Mouse (Mus musculus): ENCODE data around the gene Gtpbp1. TPM values are rescaled to one million over a fixed set of nuclear protein-coding genes. Genes with fewer than 3 reads are reported as not detected.
A peak's percentile ranks its signal among the peaks of the same experiment; 100 is the strongest.

Gene Gtpbp1
- polyA plus RNA-seq, 1 experiment from 2014 or later: 25.3 TPM

DNA sequence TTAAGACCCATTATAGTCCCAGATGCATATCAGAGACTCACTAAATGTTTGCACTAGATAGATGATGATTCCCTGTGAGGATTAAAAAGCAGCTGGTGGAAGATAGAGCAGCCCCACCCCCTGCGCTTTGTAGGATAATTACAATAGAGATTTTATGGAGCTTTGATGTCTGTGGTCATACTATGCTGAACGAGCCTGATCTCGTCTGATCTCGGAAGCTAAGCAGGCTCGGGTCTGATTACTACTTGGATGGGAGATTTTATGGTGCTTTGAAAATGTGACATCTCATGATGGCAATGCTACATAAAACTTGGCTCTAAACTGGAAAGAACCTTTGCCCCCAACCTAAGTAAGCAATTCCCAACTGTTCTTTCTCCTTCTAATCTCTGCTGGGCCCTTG, 1.7 kb downstream of the Gtpbp1 start:
- Histone ChIP-seq H3K4me3 (ENCODE audit: control insufficient read depth in 1 of 2, insufficient read depth in 1 of 2, low read depth in 1 of 2, low read length in 2 of 2) (no peak overlapping the region), H3K9ac (ENCODE audit: low read length) (no peak overlapping the region), H3K4me1 (ENCODE audit: control insufficient read depth in 2 of 2, insufficient read depth in 2 of 2, low read length in 2 of 2) (peaks cover 9 to 18% of the 10 kb centered on the region in 2 experiments), H3K36me3 (ENCODE audit: control insufficient read depth, insufficient read depth, low read length) (peaks cover 10% of the 10 kb centered on the region), H3K27ac (replicated peaks in 1 of 2; ENCODE audit: control insufficient read depth in 1 of 2, insufficient read depth in 1 of 2, low read depth in 2 of 2, low read length in 2 of 2) (no peak overlapping the region), H3K27me3 (ENCODE audit: control insufficient read depth, insufficient read depth, low read length) (no peaks in the 10 kb centered on the region), H3K9me3 (ENCODE audit: control insufficient read depth, low read length) (no peaks in the 10 kb centered on the region), H3K4me2 (ENCODE audit: low read length) (peak overlapping the region; percentile 99)
- no peak for ATAC-seq (ENCODE audit: insufficient number of reproducible peaks, insufficient read depth, low FRiP score, low read depth)
- WGBS: 86% methylated on average over 5 of the region's 5 CpGs

DNA sequence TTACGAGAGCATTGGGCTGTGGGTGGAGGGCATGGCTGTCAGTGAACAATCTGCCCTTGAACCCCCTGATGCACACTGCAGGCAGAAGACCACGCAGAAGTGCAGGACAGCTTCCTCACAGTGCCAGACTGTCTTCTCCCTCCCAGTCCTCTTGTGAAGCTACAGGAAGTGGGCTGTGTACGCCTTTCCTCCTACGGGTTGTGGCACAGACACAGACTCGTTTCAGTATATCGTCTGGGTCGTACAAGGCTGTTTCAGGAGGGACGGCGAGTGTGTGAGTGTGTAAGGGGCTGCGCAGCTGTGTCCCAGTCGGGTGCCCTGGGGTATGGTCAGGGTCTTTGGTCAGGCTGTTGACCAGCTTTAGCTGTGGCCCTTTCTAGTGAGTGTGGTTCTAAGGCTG, 3.1 kb downstream of the Gtpbp1 start:
- Histone ChIP-seq H3K9me3 (ENCODE audit: control insufficient read depth, low read length) (no peaks in the 10 kb centered on the region), H3K4me3 (ENCODE audit: control insufficient read depth in 1 of 2, insufficient read depth in 1 of 2, low read depth in 1 of 2, low read length in 2 of 2) (no peak overlapping the region), H3K4me1 (ENCODE audit: control insufficient read depth in 2 of 2, insufficient read depth in 2 of 2, low read length in 2 of 2) (peaks cover 14 to 19% of the 10 kb centered on the region in 2 experiments), H3K27me3 (ENCODE audit: control insufficient read depth, insufficient read depth, low read length) (no peaks in the 10 kb centered on the region), H3K4me2 (ENCODE audit: low read length) (0 out of 2 replicates have a peak overlapping the region, but pooled peaks have one; percentile 32), H3K9ac (ENCODE audit: low read length) (no peak overlapping the region), H3K27ac (replicated peaks in 1 of 2; ENCODE audit: control insufficient read depth in 1 of 2, insufficient read depth in 1 of 2, low read depth in 2 of 2, low read length in 2 of 2) (no peak overlapping the region), H3K36me3 (ENCODE audit: control insufficient read depth, insufficient read depth, low read length) (peaks cover 10% of the 10 kb centered on the region)
- 67% methylated on average over 11 of the region's 11 CpGs for WGBS
- ATAC-seq (ENCODE audit: insufficient number of reproducible peaks, insufficient read depth, low FRiP score, low read depth): no peak

DNA sequence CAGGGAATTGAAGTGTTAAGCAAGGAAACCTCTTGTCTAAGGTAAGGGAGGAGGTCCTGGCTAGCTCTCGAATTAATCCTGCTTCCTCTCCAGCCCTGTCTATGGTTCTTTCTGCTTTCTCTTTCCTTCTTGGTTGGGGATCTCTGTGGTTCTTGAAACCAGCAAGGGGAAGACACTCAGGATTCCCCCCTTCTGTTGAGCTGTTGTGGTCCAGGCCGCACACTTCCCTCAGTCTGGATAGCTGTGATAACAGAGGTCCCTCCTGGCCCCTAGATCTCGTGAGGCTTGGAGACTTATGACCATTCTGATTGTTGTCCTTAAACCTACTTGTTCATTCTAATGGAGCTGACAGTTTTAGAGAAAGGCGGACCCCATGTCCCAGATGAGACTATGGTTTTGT, 3.9 kb downstream of the Gtpbp1 start:
- no peak overlapping the region for H3K27ac ChIP-seq (replicated peaks in 1 of 2; ENCODE audit: control insufficient read depth in 1 of 2, insufficient read depth in 1 of 2, low read depth in 2 of 2, low read length in 2 of 2)

DNA sequence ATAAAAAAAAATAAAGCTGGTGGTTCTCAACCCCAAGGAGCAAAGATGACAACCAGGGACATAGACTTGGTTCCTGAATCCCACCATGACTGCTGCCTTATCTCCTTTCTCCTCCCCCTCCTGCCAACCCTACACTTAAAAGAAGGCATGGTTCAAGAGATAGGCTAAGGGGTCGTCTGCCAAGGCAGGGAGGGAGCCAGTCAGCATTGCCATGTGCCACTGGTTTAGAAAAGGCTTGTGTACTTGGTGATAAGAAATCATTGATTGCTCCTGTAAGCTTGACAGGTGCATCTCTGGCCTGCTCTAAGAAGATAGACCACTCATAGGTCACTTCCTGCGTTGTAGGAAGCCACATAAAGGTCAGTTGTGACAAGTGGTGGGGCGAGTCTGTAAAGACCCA, 4.9 kb downstream of the Gtpbp1 start:
- Histone ChIP-seq H3K4me2 (ENCODE audit: low read length) (no peak overlapping the region), H3K27ac (replicated peaks in 1 of 2; ENCODE audit: control insufficient read depth in 1 of 2, insufficient read depth in 1 of 2, low read depth in 2 of 2, low read length in 2 of 2) (no peak overlapping the region), H3K27me3 (ENCODE audit: control insufficient read depth, insufficient read depth, low read length) (no peaks in the 10 kb centered on the region), H3K4me1 (ENCODE audit: control insufficient read depth in 2 of 2, insufficient read depth in 2 of 2, low read length in 2 of 2) (peaks cover 14% of the 10 kb centered on the region in 2 experiments), H3K4me3 (ENCODE audit: control insufficient read depth in 1 of 2, insufficient read depth in 1 of 2, low read depth in 1 of 2, low read length in 2 of 2) (no peak overlapping the region), H3K9me3 (ENCODE audit: control insufficient read depth, low read length) (no peaks in the 10 kb centered on the region), H3K36me3 (ENCODE audit: control insufficient read depth, insufficient read depth, low read length) (peaks cover 10% of the 10 kb centered on the region), H3K9ac (ENCODE audit: low read length) (no peak overlapping the region)
- 55% methylated on average over 3 of the region's 3 CpGs for WGBS
- ATAC-seq (ENCODE audit: insufficient number of reproducible peaks, insufficient read depth, low FRiP score, low read depth): no peak

More for the DNA sequence above, 3.9 kb downstream of the Gtpbp1 start:
- Histone ChIP-seq H3K36me3 (ENCODE audit: control insufficient read depth, insufficient read depth, low read length) (peaks cover 10% of the 10 kb centered on the region), H3K4me3 (ENCODE audit: control insufficient read depth in 1 of 2, insufficient read depth in 1 of 2, low read depth in 1 of 2, low read length in 2 of 2) (no peak overlapping the region), H3K9me3 (ENCODE audit: control insufficient read depth, low read length) (no peaks in the 10 kb centered on the region), H3K4me1 (ENCODE audit: control insufficient read depth in 2 of 2, insufficient read depth in 2 of 2, low read length in 2 of 2) (peaks cover 14 to 18% of the 10 kb centered on the region in 2 experiments), H3K27me3 (ENCODE audit: control insufficient read depth, insufficient read depth, low read length) (no peaks in the 10 kb centered on the region), H3K4me2 (ENCODE audit: low read length) (no peak overlapping the region), H3K9ac (ENCODE audit: low read length) (no peak overlapping the region)
- WGBS: 81% methylated on average over 4 of the region's 4 CpGs
- no peak for ATAC-seq (ENCODE audit: insufficient number of reproducible peaks, insufficient read depth, low FRiP score, low read depth)

DNA sequence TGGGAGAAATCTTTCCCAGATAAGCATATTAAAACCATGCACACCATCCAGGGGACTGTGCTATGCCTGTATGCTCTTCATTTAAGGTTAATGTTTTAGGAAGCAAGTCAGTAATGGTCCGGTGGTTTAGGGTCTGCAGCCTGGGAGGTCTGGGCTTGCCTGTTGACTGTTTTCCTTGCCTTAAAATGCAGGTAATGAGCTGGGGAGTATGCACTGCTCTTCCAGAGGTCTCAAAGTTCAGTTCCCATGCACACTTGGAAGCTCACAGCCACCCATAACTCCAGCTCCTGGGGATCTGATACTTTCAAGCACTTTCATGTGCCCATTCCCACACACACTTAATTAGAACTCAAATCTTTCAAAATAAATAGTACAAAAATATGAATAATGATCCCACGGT, 5.9 kb downstream of the Gtpbp1 start:
- no peaks in the 10 kb centered on the region for H3K9me3 ChIP-seq (ENCODE audit: control insufficient read depth, low read length)
- H3K27ac ChIP-seq (replicated peaks in 1 of 2; ENCODE audit: control insufficient read depth in 1 of 2, insufficient read depth in 1 of 2, low read depth in 2 of 2, low read length in 2 of 2): no peak overlapping the region
- 91% methylated on average over 2 of the region's 2 CpGs for WGBS
- H3K9ac ChIP-seq (ENCODE audit: low read length): no peak overlapping the region
- no peak overlapping the region for H3K4me3 ChIP-seq (ENCODE audit: control insufficient read depth in 1 of 2, insufficient read depth in 1 of 2, low read depth in 1 of 2, low read length in 2 of 2)
- peaks cover 10% of the 10 kb centered on the region for H3K36me3 ChIP-seq (ENCODE audit: control insufficient read depth, insufficient read depth, low read length)
- no peaks in the 10 kb centered on the region for H3K27me3 ChIP-seq (ENCODE audit: control insufficient read depth, insufficient read depth, low read length)
- no peak overlapping the region for H3K4me2 ChIP-seq (ENCODE audit: low read length)
- peaks cover 12% of the 10 kb centered on the region in 2 experiments for H3K4me1 ChIP-seq (ENCODE audit: control insufficient read depth in 2 of 2, insufficient read depth in 2 of 2, low read length in 2 of 2)
- no peak for ATAC-seq (ENCODE audit: insufficient number of reproducible peaks, insufficient read depth, low FRiP score, low read depth)

DNA sequence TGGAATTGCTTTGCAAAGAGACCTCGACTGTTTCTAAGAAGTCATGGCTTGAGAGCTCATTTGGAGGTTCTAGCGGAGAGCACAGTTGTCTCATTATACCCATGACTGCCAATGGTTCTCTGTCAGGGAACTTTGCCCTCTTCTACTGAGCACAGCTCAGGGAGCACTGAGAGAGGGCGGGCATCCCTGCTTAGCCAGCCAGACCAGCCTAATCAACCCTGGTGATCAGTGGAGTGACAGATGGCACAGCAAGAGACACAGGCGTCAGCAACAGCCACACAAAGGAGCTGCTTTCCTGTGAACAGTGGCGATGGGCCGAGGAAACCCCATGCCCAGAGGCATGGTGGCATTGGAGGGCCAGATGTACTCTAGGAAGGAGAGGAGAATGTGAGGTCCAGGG, 6.4 kb downstream of the Gtpbp1 start:
- Histone ChIP-seq H3K4me3 (ENCODE audit: control insufficient read depth in 1 of 2, insufficient read depth in 1 of 2, low read depth in 1 of 2, low read length in 2 of 2) (no peak overlapping the region), H3K9ac (ENCODE audit: low read length) (no peak overlapping the region), H3K9me3 (ENCODE audit: control insufficient read depth, low read length) (no peaks in the 10 kb centered on the region), H3K4me2 (ENCODE audit: low read length) (no peak overlapping the region), H3K27ac (replicated peaks in 1 of 2; ENCODE audit: control insufficient read depth in 1 of 2, insufficient read depth in 1 of 2, low read depth in 2 of 2, low read length in 2 of 2) (no peak overlapping the region; a peak in 1 of 4 replicates), H3K4me1 (ENCODE audit: control insufficient read depth in 2 of 2, insufficient read depth in 2 of 2, low read length in 2 of 2) (peaks cover 7 to 11% of the 10 kb centered on the region in 2 experiments), H3K36me3 (ENCODE audit: control insufficient read depth, insufficient read depth, low read length) (peaks cover 10% of the 10 kb centered on the region), H3K27me3 (ENCODE audit: control insufficient read depth, insufficient read depth, low read length) (no peaks in the 10 kb centered on the region)
- 85% methylated on average over 6 of the region's 6 CpGs for WGBS
- no peak for ATAC-seq (ENCODE audit: insufficient number of reproducible peaks, insufficient read depth, low FRiP score, low read depth)

DNA sequence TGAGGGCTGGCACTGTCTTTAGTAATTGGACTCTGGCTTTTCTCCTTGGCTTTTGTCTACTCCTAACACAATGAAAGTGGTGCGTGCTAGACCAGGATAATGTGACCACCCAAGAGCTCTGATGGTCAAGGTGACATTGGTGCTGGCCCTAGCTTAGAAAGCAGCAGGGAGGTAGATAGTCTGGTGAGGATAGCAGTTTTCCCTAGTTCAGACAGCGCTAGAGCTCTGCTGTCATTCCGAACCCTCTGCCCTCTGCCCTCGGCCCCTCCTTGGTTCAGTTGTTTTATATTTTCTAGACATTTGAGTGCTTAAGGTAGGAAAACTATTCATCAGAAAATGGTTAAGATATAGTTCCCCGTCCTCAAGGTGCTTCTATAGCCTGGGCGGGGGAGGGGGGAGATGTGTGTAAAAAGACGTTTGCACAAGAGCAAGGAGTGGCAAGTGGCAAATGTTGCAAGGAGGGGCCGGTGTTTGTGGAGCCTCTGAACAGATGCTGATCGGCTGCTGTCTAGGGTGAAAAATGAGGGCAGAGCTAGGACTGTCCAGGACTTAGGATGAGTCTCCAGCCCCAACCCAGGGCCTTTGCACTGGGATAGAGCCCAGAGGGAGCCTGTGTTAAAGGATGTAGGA, 7.0 kb downstream of the Gtpbp1 start:
- H3K36me3 ChIP-seq (ENCODE audit: control insufficient read depth, insufficient read depth, low read length): peaks cover 10% of the 10 kb centered on the region
- peaks cover 6 to 11% of the 10 kb centered on the region in 2 experiments; a peak in 3 of 4 replicates for H3K4me1 ChIP-seq (ENCODE audit: control insufficient read depth in 2 of 2, insufficient read depth in 2 of 2, low read length in 2 of 2)
- H3K27ac ChIP-seq (replicated peaks in 1 of 2; ENCODE audit: control insufficient read depth in 1 of 2, insufficient read depth in 1 of 2, low read depth in 2 of 2, low read length in 2 of 2): no peak overlapping the region; a peak in 1 of 4 replicates
- no peaks in the 10 kb centered on the region for H3K27me3 ChIP-seq (ENCODE audit: control insufficient read depth, insufficient read depth, low read length)
- no peak for ATAC-seq (ENCODE audit: insufficient number of reproducible peaks, insufficient read depth, low FRiP score, low read depth)
- H3K4me2 ChIP-seq (ENCODE audit: low read length): no peak overlapping the region
- H3K4me3 ChIP-seq (ENCODE audit: control insufficient read depth in 1 of 2, insufficient read depth in 1 of 2, low read depth in 1 of 2, low read length in 2 of 2): no peak overlapping the region
- WGBS: 74% methylated on average over 9 of the region's 9 CpGs
- H3K9me3 ChIP-seq (ENCODE audit: control insufficient read depth, low read length): no peaks in the 10 kb centered on the region
- H3K9ac ChIP-seq (ENCODE audit: low read length): no peak overlapping the region
